Mouse (Mus musculus) E14TG2a.4 (cell line): Measurements from ENCODE around the gene P3h1.

Experiments
- CTCF ChIP-seq: conservative IDR thresholded peaks from 2 replicates; pipeline ENCODE4 v1.5.1; 2014; ENCODE audit warnings: low read length
- NANOG ChIP-seq: IDR thresholded peaks from 2 replicates; pipeline ENCODE4 v1.6.1; 2014; ENCODE audit warnings: borderline replicate concordance, low read length, mixed read lengths
- POU5F1 ChIP-seq: IDR thresholded peaks from 2 replicates; pipeline ENCODE4 v1.6.1; 2014; ENCODE audit warnings: low read length, borderline replicate concordance

- TF ChIP-seq CTCF (no peak), POU5F1 (no peak), NANOG (peak; percentile 72)
These were observed 59.2 kb downstream of the P3h1 start for GRCm38 (mm10) chr4:119291921-119292320.
